Mouse (Mus musculus): ENCODE data around the gene Atp1a3. TPM values are rescaled to one million over a fixed set of nuclear protein-coding genes. Genes with fewer than 3 reads are reported as not detected.
A peak's percentile ranks its signal among the peaks of the same experiment; 100 is the strongest.

Gene Atp1a3
- total RNA-seq, 1 experiment = 21.2 TPM

- H3K36me3 ChIP-seq (ENCODE audit: control insufficient read depth, insufficient read depth, low read length, poor library complexity, severe bottlenecking) = no peaks in the 10 kb centered on the region
- TF ChIP-seq CHD2 (IDR thresholded peaks at IDR 0.05; ENCODE audit: low read depth, low read length) (no peak), ZC3H11A (IDR thresholded peaks at IDR 0.05; ENCODE audit: borderline replicate concordance, low read depth, low read length) (no peak), HCFC1 (IDR thresholded peaks at IDR 0.05; ENCODE audit: borderline replicate concordance, insufficient read depth, low read length) (no peak)
- no peaks in the 10 kb centered on the region for H3K9me3 ChIP-seq (ENCODE audit: control insufficient read depth, insufficient read depth, low read depth, low read length)
- in situ Hi-C loops (cut with MboI; ENCODE audit: low sequenced_read_pairs in 2 of 2, unreplicated experiment in 2 of 2) = no loop called here
- H3K9ac ChIP-seq (ENCODE audit: insufficient read depth, low read depth, low read length, poor library complexity, severe bottlenecking) = no peak overlapping the region
- peaks cover 8 to 29% of the 10 kb centered on the region in 2 experiments for H3K4me1 ChIP-seq (ENCODE audit: control insufficient read depth in 2 of 2, insufficient read depth in 2 of 2, low read length in 2 of 2, poor library complexity in 1 of 2)
- no peak overlapping the region for H3K27ac ChIP-seq (ENCODE audit: insufficient read depth, low read depth, low read length, poor library complexity, severe bottlenecking)
- DNase-seq (ENCODE audit: low read depth, low spot score) = no peak
- no peak overlapping the region for H3K4me3 ChIP-seq (ENCODE audit: insufficient read depth in 1 of 2, low read depth in 1 of 2, low read length in 2 of 2, poor library complexity in 1 of 2, severe bottlenecking in 1 of 2)
Observed at GRCm38 (mm10) chr7:25006586-25007364, 1.0 kb upstream of the Atp1a3 start.

DNA sequence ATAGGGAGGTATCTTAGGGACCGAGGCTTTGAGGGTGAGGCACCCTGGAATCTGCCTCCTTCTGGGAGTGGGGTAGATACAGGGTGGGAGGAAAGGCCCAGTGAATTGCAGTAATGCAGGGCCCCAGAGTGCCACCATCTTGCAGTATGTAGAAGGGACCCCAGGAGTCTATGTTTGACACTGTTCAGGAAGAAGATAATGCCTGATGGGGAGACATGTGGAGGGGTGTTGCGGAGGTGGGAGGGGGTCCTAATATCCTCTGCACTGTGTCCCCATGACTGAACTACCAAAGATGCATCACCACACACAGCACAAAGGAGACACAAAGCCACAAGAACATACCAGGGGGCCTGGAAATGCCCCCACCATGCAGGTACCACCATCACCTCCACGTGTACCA is 413 bp upstream of the Atp1a3 start:
- H3K36me3 ChIP-seq (ENCODE audit: control insufficient read depth, insufficient read depth, low read length, poor library complexity, severe bottlenecking) = no peaks in the 10 kb centered on the region

DNA sequence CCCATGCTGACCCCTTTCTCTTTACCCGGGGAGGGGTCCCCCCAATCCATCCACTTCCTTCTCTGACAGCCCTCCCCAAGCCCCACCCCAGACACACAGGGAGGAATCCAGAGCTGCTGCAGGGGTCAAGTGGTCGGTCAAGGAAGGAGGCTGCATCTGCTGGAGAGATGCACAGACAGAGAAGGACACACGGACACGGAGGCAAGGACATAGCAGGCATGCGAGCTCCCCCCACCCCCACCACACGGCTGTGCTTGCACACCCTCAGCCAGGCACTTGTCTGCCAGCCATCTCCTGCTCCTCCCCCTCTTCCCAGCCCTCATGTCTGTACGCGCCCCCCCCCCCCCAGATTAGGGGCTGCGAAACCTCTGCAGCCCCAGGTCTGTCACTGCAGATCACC is 952 bp downstream of the Atp1a3 start:
- TF ChIP-seq ZNF384 (IDR thresholded peaks at IDR 0.05; ENCODE audit: low read depth, low read length) = no peak
- TF ChIP-seq ZC3H11A (IDR thresholded peaks at IDR 0.05; ENCODE audit: borderline replicate concordance, low read depth, low read length) = no peak
- TF ChIP-seq CHD2 (IDR thresholded peaks at IDR 0.05; ENCODE audit: low read depth, low read length) = no peak
- no peak for TF ChIP-seq MAFK (IDR thresholded peaks at IDR 0.05; ENCODE audit: insufficient read depth, low read depth, low read length)
- TF ChIP-seq HCFC1 (IDR thresholded peaks at IDR 0.05; ENCODE audit: borderline replicate concordance, insufficient read depth, low read length) = no peak
- H3K9ac ChIP-seq (ENCODE audit: insufficient read depth, low read depth, low read length, poor library complexity, severe bottlenecking) = peak overlapping the region; percentile 1; the same call in 1 of the 2 replicates
- peak overlapping the region; percentile 72 to 82 for H3K4me3 ChIP-seq (ENCODE audit: insufficient read depth in 1 of 2, low read depth in 1 of 2, low read length in 2 of 2, poor library complexity in 1 of 2, severe bottlenecking in 1 of 2)
- no peaks in the 10 kb centered on the region for H3K9me3 ChIP-seq (ENCODE audit: control insufficient read depth, insufficient read depth, low read depth, low read length)
- H3K36me3 ChIP-seq (ENCODE audit: control insufficient read depth, insufficient read depth, low read length, poor library complexity, severe bottlenecking) = peaks cover 7% of the 10 kb centered on the region; the same call in 1 of the 2 replicates
- no peak overlapping the region for H3K27ac ChIP-seq (ENCODE audit: insufficient read depth, low read depth, low read length, poor library complexity, severe bottlenecking)
- in situ Hi-C loops (cut with MboI; ENCODE audit: low sequenced_read_pairs in 2 of 2, unreplicated experiment in 2 of 2) = no loop called here
- DNase-seq (ENCODE audit: low read depth, low spot score) = no peak
- peaks cover 0 to 25% of the 10 kb centered on the region in 2 experiments; a peak in 3 of 4 replicates for H3K4me1 ChIP-seq (ENCODE audit: control insufficient read depth in 2 of 2, insufficient read depth in 2 of 2, low read length in 2 of 2, poor library complexity in 1 of 2)

More for the DNA sequence above, 413 bp upstream of the Atp1a3 start:
- TF ChIP-seq CHD2 (IDR thresholded peaks at IDR 0.05; ENCODE audit: low read depth, low read length) (no peak), MAFK (IDR thresholded peaks at IDR 0.05; ENCODE audit: insufficient read depth, low read depth, low read length) (no peak), HCFC1 (IDR thresholded peaks at IDR 0.05; ENCODE audit: borderline replicate concordance, insufficient read depth, low read length) (no peak), ZNF384 (IDR thresholded peaks at IDR 0.05; ENCODE audit: low read depth, low read length) (no peak), ZC3H11A (IDR thresholded peaks at IDR 0.05; ENCODE audit: borderline replicate concordance, low read depth, low read length) (no peak)
- in situ Hi-C loops (cut with MboI; ENCODE audit: low sequenced_read_pairs in 2 of 2, unreplicated experiment in 2 of 2) = no loop called here
- Histone ChIP-seq H3K27ac (ENCODE audit: insufficient read depth, low read depth, low read length, poor library complexity, severe bottlenecking) (no peak overlapping the region), H3K4me3 (ENCODE audit: insufficient read depth in 1 of 2, low read depth in 1 of 2, low read length in 2 of 2, poor library complexity in 1 of 2, severe bottlenecking in 1 of 2) (no peak overlapping the region), H3K4me1 (ENCODE audit: control insufficient read depth in 2 of 2, insufficient read depth in 2 of 2, low read length in 2 of 2, poor library complexity in 1 of 2) (peaks cover 4 to 23% of the 10 kb centered on the region in 2 experiments), H3K9me3 (ENCODE audit: control insufficient read depth, insufficient read depth, low read depth, low read length) (no peaks in the 10 kb centered on the region), H3K9ac (ENCODE audit: insufficient read depth, low read depth, low read length, poor library complexity, severe bottlenecking) (no peak overlapping the region)
- no peak for DNase-seq (ENCODE audit: low read depth, low spot score)

DNA sequence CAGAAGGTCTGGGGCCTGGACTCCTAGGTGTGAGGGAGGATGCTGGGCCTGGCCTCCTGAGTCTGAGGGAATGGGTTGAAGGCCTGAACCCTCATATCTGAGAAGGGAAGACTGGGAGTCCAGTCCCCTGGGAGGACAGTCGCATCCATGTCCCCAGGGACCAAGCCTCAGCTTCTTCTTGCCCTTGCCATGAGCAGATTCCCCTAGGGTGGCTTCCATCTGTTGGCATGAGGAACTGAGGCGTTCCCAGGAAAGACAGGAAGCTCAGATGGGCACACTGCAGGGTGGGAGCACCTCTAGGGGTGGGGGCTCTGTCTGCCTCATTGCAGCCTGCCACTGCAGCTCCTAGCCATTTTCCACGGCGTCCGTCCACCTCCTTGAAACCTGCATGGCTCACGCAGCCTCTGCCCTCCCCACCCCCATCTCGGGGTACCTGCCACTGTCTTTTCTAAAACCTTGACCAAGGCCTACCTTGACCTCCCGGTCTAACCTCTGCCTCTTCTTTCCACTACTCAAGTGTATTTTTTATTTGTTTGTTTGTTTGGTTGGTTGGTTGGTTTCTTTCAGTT is 1.9 kb downstream of the Atp1a3 start:
- TF ChIP-seq HCFC1 (IDR thresholded peaks at IDR 0.05; ENCODE audit: borderline replicate concordance, insufficient read depth, low read length) (no peak), ZNF384 (IDR thresholded peaks at IDR 0.05; ENCODE audit: low read depth, low read length) (no peak), MAFK (IDR thresholded peaks at IDR 0.05; ENCODE audit: insufficient read depth, low read depth, low read length) (no peak)
- in situ Hi-C loops (cut with MboI; ENCODE audit: low sequenced_read_pairs in 2 of 2, unreplicated experiment in 2 of 2) = no loop called here
- no peak for DNase-seq (ENCODE audit: low read depth, low spot score)
- Histone ChIP-seq H3K9ac (ENCODE audit: insufficient read depth, low read depth, low read length, poor library complexity, severe bottlenecking) (no peak overlapping the region), H3K27ac (ENCODE audit: insufficient read depth, low read depth, low read length, poor library complexity, severe bottlenecking) (no peak overlapping the region), H3K4me1 (ENCODE audit: control insufficient read depth in 2 of 2, insufficient read depth in 2 of 2, low read length in 2 of 2, poor library complexity in 1 of 2) (peaks cover 0 to 24% of the 10 kb centered on the region in 2 experiments; a peak in 2 of 4 replicates), H3K36me3 (ENCODE audit: control insufficient read depth, insufficient read depth, low read length, poor library complexity, severe bottlenecking) (peaks cover 8% of the 10 kb centered on the region; the same call in 1 of the 2 replicates), H3K4me3 (ENCODE audit: insufficient read depth in 1 of 2, low read depth in 1 of 2, low read length in 2 of 2, poor library complexity in 1 of 2, severe bottlenecking in 1 of 2) (no peak overlapping the region), H3K9me3 (ENCODE audit: control insufficient read depth, insufficient read depth, low read depth, low read length) (no peaks in the 10 kb centered on the region)

All from ES-E14 (cell line).